Mouse (Mus musculus) right cerebral cortex, postnatal 4 days (tissue): ENCODE data around the gene Erp27.
"Not testable (repeated sequence)": the region's sequence is repeated elsewhere in the genome, so short reads cannot be mapped to it uniquely, and the experiment has no call there.

Experiments used
- DNase-seq: peaks from one replicate; pipeline ENCODE4 v3.0.0-alpha.2; 2022

The Erp27 gene

GRCm38 (mm10) chr6:136906283-136906936 is 15.6 kb downstream of the Erp27 start:
- DNase-seq: no peak

- DNase-seq: no peak
Measured at GRCm38 (mm10) chr6:136903885-136904470, 18.0 kb downstream of the Erp27 start.

GRCm38 (mm10) chr6:136902527-136902926 is 19.5 kb downstream of the Erp27 start:
- DNase-seq: no peak

- no peak for DNase-seq
Measured at GRCm38 (mm10) chr6:136901010-136901409, 21.0 kb downstream of the Erp27 start.

- no peak for DNase-seq
Measured at GRCm38 (mm10) chr6:136900369-136901009, 21.5 kb downstream of the Erp27 start.

- DNase-seq: no peak
Measured at GRCm38 (mm10) chr6:136898954-136899353, 23.0 kb downstream of the Erp27 start.

- no peak for DNase-seq
Measured at GRCm38 (mm10) chr6:136898222-136898621, 23.8 kb downstream of the Erp27 start.

- DNase-seq: no peak
Measured at GRCm38 (mm10) chr6:136897789-136898188, 24.2 kb downstream of the Erp27 start.

- DNase-seq: no peak
Measured at GRCm38 (mm10) chr6:136894532-136895339, 27.2 kb downstream of the Erp27 start.

GRCm38 (mm10) chr6:136892002-136892401 is 30.0 kb downstream of the Erp27 start:
- DNase-seq: no peak

- no peak for DNase-seq
Measured at GRCm38 (mm10) chr6:136889554-136889953, 32.4 kb downstream of the Erp27 start.

- DNase-seq: no peak
Measured at GRCm38 (mm10) chr6:136889067-136889466, 32.9 kb downstream of the Erp27 start.

GRCm38 (mm10) chr6:136887854-136888253 is 34.1 kb downstream of the Erp27 start:
- no peak for DNase-seq

- not testable (repeated sequence) for DNase-seq
Measured at GRCm38 (mm10) chr6:136884766-136885165, 37.2 kb downstream of the Erp27 start.

GRCm38 (mm10) chr6:136883961-136884360 is 38.0 kb downstream of the Erp27 start:
- no peak for DNase-seq

- DNase-seq: no peak
Measured at GRCm38 (mm10) chr6:136883431-136883915, 38.5 kb downstream of the Erp27 start.

- no peak for DNase-seq
Measured at GRCm38 (mm10) chr6:136881678-136882077, 40.3 kb downstream of the Erp27 start.

GRCm38 (mm10) chr6:136875670-136876069 is 46.3 kb downstream of the Erp27 start, which contains the start of gene Mgp:
TSS of gene Mgp (minus strand) at chr6:136875823.
- DNase-seq: no peak

GRCm38 (mm10) chr6:136874599-136874998 is 47.4 kb downstream of the Erp27 start:
- DNase-seq: peak; percentile 20

- DNase-seq: no peak
Measured at GRCm38 (mm10) chr6:136868921-136869320, 53.1 kb downstream of the Erp27 start.

- DNase-seq: no peak
Measured at GRCm38 (mm10) chr6:136866150-136866549, 55.8 kb downstream of the Erp27 start.

GRCm38 (mm10) chr6:136865360-136865759 is 56.6 kb downstream of the Erp27 start:
- no peak for DNase-seq

GRCm38 (mm10) chr6:136861020-136861419 is 61.0 kb downstream of the Erp27 start:
- DNase-seq: no peak
